Mouse (Mus musculus): Measurements from ENCODE around the gene 6030468B19Rik.
A peak's percentile ranks its signal among the peaks of the same experiment; 100 is the strongest.
"Not testable (repeated sequence)": the region's sequence is repeated elsewhere in the genome, so short reads cannot be mapped to it uniquely, and the experiment has no call there.

6030468B19Rik gene

GRCm38 (mm10) chr11:117830401-117830800 lies 32.9 kb downstream of the 6030468B19Rik start:
- no peak for DNase-seq

- DNase-seq: peak; percentile 86
These were observed 34.9 kb downstream of the 6030468B19Rik start for GRCm38 (mm10) chr11:117832086-117832969.

GRCm38 (mm10) chr11:117833509-117833908 lies 36.0 kb downstream of the 6030468B19Rik start:
- not testable (repeated sequence) for DNase-seq

GRCm38 (mm10) chr11:117834086-117834485 lies 36.6 kb downstream of the 6030468B19Rik start:
- DNase-seq: no peak

GRCm38 (mm10) chr11:117836306-117836705 lies 38.8 kb downstream of the 6030468B19Rik start:
- DNase-seq: peak; percentile 37

- DNase-seq: no peak
These were observed 41.1 kb downstream of the 6030468B19Rik start for GRCm38 (mm10) chr11:117838572-117838971.

GRCm38 (mm10) chr11:117839021-117839420 lies 41.6 kb downstream of the 6030468B19Rik start:
- DNase-seq: no peak

GRCm38 (mm10) chr11:117840910-117841309 lies 43.5 kb downstream of the 6030468B19Rik start:
- no peak for DNase-seq

- no peak for DNase-seq
These were observed 46.0 kb downstream of the 6030468B19Rik start for GRCm38 (mm10) chr11:117843434-117843833.

GRCm38 (mm10) chr11:117844997-117845396 lies 47.5 kb downstream of the 6030468B19Rik start:
- DNase-seq: no peak

- DNase-seq: no peak
These were observed 48.2 kb downstream of the 6030468B19Rik start for GRCm38 (mm10) chr11:117845651-117846050.

GRCm38 (mm10) chr11:117846640-117847039 lies 49.2 kb downstream of the 6030468B19Rik start:
- DNase-seq: peak; percentile 44

GRCm38 (mm10) chr11:117847593-117848215 lies 50.2 kb downstream of the 6030468B19Rik start:
- DNase-seq: no peak

GRCm38 (mm10) chr11:117848271-117848984 lies 51.0 kb downstream of the 6030468B19Rik start:
- DNase-seq: peak; percentile 20

GRCm38 (mm10) chr11:117848985-117849671 lies 51.7 kb downstream of the 6030468B19Rik start, which contains the start of gene Birc5:
TSS of gene Birc5 (plus strand) at chr11:117849251.
- peak; percentile 99 for DNase-seq

- DNase-seq: no peak
These were observed 55.4 kb downstream of the 6030468B19Rik start for GRCm38 (mm10) chr11:117852875-117853274.

- no peak for DNase-seq
These were observed 56.8 kb downstream of the 6030468B19Rik start for GRCm38 (mm10) chr11:117854241-117854640.

GRCm38 (mm10) chr11:117855360-117855759 lies 57.9 kb downstream of the 6030468B19Rik start:
- no peak for DNase-seq

GRCm38 (mm10) chr11:117855975-117856374 lies 58.5 kb downstream of the 6030468B19Rik start:
- no peak for DNase-seq

Data from embryo, embryonic 11 days (tissue).